Mouse (Mus musculus) limb, embryonic 14.5 days (tissue): Measurements from ENCODE around the gene Igf2bp3. TPM values are rescaled to one million over a fixed set of nuclear protein-coding genes. Genes with fewer than 3 reads are reported as not detected.

Experiments
- ATAC-seq: fragments of 200-750 bp; cut with Nextera tagmentation; 2 replicates; pipeline ENCODE4 v1.8.0; 2017; ENCODE audit warnings: low read depth, moderate number of reproducible peaks, moderate TSS enrichment; ENCODE audit not compliant: low FRiP score
- DNase-seq: peaks from one replicate; pipeline ENCODE4 v3.0.0-alpha.2; 2015; ENCODE audit warnings: low spot score
- H3K27ac ChIP-seq: fragments of 300-500 bp; sonication (generic); replicated peaks from 2 replicates; pipeline ENCODE4 v1.5.1; 2014; ENCODE audit warnings: low read depth, mild to moderate bottlenecking, low read length, moderate library complexity, mixed read lengths
- H3K27me3 ChIP-seq: fragments of 300-500 bp; sonication (generic); 2 replicates; pipeline ENCODE4 v1.6.1; 2014; ENCODE audit warnings: low read length, mixed read lengths; ENCODE audit not compliant: control insufficient read depth, insufficient read depth
- H3K36me3 ChIP-seq: fragments of 300-500 bp; sonication (generic); 2 replicates; pipeline ENCODE4 v1.6.1; 2014; ENCODE audit warnings: mild to moderate bottlenecking, low read length, moderate library complexity, mixed read lengths; ENCODE audit not compliant: control insufficient read depth, insufficient read depth
- H3K4me1 ChIP-seq: fragments of 300-500 bp; sonication (generic); 2 replicates; pipeline ENCODE4 v1.6.1; 2014; ENCODE audit warnings: antibody characterized with exemption, low read length, mixed read lengths; ENCODE audit not compliant: control insufficient read depth, insufficient read depth
- H3K4me2 ChIP-seq: fragments of 300-500 bp; sonication (generic); replicated peaks from 2 replicates; pipeline ENCODE4 v1.6.1; 2014; ENCODE audit warnings: low read depth, mild to moderate bottlenecking, low read length, moderate library complexity; ENCODE audit not compliant: severe bottlenecking
- H3K4me3 ChIP-seq: fragments of 300-500 bp; sonication (generic); replicated peaks from 2 replicates; pipeline ENCODE4 v1.5.1; 2014; ENCODE audit warnings: low read length
- H3K9ac ChIP-seq: fragments of 300-500 bp; sonication (generic); 2 replicates; pipeline ENCODE4 v1.6.1; 2014; ENCODE audit warnings: mild to moderate bottlenecking, low read depth, low read length, moderate library complexity; ENCODE audit not compliant: severe bottlenecking
- H3K9me3 ChIP-seq: fragments of 300-500 bp; sonication (generic); 2 replicates; pipeline ENCODE4 v1.6.1; 2016; ENCODE audit warnings: low read length; ENCODE audit not compliant: control insufficient read depth
- POLR2A ChIP-seq: fragments of 200-500 bp; IDR thresholded peaks from 2 replicates; pipeline ENCODE4 v1.8.0; 2012; ENCODE audit warnings: inconsistent platforms, mild to moderate bottlenecking, moderate library complexity, borderline replicate concordance; ENCODE audit not compliant: insufficient read depth, insufficient read length; ENCODE audit errors: extremely low read depth
- WGBS: fragments of 180-500 bp; shearing (Covaris S2); extraction: QIAGEN DNeasy Blood & Tissue Kit; methylation state at CpG from one replicate; pipeline ENCODE4 v1.1.7; 2014; 5-methylcytosine and 5-hydroxymethylcytosine counted together
- polyA plus RNA-seq, 2 experiments: library from polyadenylated mRNA; depleted of rRNA in 1 of 2; stranded (reverse) in 1 of 2; unstranded in 1 of 2; fragments of >200 nt; fragmentation: Nextera tagmentation in 1 of 2; extraction: Ambion mirVana in 1 of 2; gene quantifications; 2 replicates each; pipeline versions ENCODE4 v1.2.1 to v1.2.3; 2012 to 2014

Igf2bp3 gene
- polyA plus RNA-seq, 2 experiments, result 34.6 to 60.8 TPM

DNA sequence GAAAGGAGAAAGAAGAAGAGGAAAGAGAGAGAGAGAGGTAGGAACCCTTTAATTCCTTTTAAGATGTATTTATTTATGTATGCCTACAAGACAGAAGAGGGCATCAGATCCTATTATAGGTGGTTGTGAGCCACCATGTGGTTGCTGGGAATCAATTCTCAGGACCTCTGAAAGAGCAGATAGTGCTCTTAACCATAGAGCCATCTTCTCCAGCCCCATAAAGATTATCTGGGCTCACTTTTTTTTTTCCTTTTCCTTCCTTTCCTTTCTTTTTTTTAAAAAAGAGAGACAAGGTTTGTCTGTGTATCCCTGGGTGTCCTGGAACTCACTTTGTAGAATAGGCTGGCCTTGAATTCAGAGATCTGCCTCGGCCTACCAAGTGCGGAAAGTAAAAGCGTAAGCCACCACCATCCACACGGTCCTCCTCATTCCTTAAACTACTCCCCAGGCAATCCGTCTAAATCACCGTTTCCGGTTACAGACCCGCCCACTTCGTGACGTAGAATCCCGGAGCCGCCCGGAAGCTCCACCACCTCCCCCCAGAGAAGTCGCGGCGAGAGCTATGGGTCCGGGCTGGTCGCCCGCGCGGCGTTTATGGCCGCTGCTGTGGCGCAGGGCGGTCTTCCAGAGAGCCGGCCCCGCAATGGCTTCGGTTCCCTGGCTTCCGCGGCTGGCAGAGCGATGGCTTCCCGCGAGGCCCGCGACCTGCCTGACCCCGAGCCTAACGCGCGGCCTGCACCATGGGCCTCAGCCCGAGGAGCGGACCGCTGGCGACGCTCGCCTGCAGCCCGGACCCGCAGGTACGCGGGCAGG, 141.2 kb downstream of the Igf2bp3 start, which contains the start of gene Malsu1:
Gene Malsu1, plus strand, starts transcription at position 492 of the 813 bp plus-strand sequence.
- TF ChIP-seq POLR2A, result peak; percentile 83; the same call in 1 of the 2 replicates
- peak; percentile 97 for DNase-seq
- peak; percentile 96 for ATAC-seq
- Histone ChIP-seq H3K27ac (peak within 1 kb of the TSS; percentile 73), H3K4me1 (peaks cover 10% of the 10 kb centered on the region), H3K9me3 (no peaks in the 10 kb centered on the region), H3K36me3 (peaks cover 3% of the 10 kb centered on the region; the same call in 1 of the 2 replicates), H3K4me2 (peak within 1 kb of the TSS; percentile 85), H3K27me3 (no peaks in the 10 kb centered on the region), H3K9ac (peak within 1 kb of the TSS; percentile 97), H3K4me3 (peak within 1 kb of the TSS; percentile 92)
- WGBS, result under 1% methylated on average over 46 of the region's 49 CpGs

DNA sequence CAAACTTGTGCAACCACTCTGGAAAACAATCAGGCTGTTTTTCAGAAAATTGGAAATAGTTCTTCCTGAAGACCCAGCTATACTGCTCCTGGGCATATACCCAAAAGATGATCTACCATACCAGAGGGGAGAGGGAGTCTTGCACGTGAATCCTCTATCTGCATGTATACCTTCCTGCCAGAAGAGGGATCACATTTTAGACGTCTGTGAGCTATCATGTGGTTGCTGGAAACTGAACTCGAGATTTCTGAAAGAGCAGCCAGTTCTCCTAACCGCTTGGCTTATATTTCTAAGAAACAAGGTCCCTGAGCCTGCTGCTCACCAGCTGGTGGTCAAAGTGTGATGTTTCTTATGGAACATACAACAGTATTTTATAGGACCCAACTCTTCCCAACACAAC, 146.4 kb downstream of the Igf2bp3 start:
- no peak for DNase-seq
- Histone ChIP-seq H3K27ac (no peak overlapping the region), H3K4me2 (no peak overlapping the region), H3K27me3 (no peaks in the 10 kb centered on the region), H3K9ac (no peak overlapping the region), H3K36me3 (no peaks in the 10 kb centered on the region), H3K4me1 (0 out of 2 replicates have a peak, but pooled peaks cover 3% of the 10 kb centered on the region), H3K9me3 (no peaks in the 10 kb centered on the region), H3K4me3 (no peak overlapping the region)
- TF ChIP-seq POLR2A, result no peak
- ATAC-seq, result no peak
- WGBS, result 51% methylated on average over 3 of the region's 4 CpGs

DNA sequence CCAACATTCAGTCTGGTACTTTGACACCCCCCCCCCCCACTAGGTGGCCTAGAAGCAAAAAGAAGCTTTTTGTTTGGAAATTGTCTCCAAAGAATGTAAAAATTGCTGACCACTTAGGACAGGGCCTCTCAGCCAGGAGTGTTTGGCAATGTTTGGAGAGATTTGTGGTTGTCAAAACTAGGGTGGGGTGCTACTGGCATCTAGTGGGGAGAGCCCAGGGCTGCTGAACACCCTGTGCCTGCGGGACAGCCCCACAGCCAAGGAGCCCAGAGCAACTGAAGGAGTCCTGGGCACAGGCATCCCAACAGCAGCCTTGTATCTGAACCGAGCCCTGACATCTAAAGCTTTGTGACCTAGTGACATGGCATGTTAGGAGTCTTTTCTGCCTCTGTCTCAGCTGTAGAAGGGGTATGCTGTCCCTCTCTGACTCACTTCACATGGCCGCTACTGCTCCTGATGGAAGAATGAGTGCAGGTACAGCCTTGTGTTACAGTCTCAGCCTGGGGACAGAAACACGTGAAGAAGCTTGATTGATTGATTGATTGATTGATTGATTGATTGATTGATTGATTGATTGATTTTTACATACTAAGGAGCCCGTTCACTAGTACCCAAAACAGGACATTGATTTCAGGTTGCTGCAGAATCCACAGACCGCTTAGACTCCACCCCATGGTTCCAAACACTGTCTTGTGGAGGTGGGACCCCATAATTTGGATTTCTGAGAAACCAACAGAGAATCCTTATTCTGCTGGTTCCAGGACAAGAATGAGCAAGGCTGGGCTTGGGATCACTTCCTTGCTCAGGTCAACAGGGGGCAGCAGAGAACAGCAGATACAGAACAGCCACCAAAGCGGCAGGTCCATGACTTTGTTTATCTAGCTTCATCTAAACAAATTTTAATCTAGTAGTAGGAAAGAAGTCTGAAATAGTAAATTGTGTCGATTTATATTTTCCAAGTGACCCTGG, 157.4 kb downstream of the Igf2bp3 start:
- ATAC-seq (no peak), DNase-seq (peak; percentile 74)
- no peak overlapping the region for H3K4me3 ChIP-seq
- TF ChIP-seq POLR2A, result no peak
- H3K27me3 ChIP-seq, result no peaks in the 10 kb centered on the region
- H3K4me1 ChIP-seq, result no peaks in the 10 kb centered on the region
- no peak overlapping the region for H3K4me2 ChIP-seq
- H3K36me3 ChIP-seq, result no peaks in the 10 kb centered on the region
- no peak overlapping the region for H3K27ac ChIP-seq
- H3K9me3 ChIP-seq, result no peaks in the 10 kb centered on the region
- no peak overlapping the region for H3K9ac ChIP-seq
- WGBS, result 37% methylated on average over 8 of the region's 8 CpGs

DNA sequence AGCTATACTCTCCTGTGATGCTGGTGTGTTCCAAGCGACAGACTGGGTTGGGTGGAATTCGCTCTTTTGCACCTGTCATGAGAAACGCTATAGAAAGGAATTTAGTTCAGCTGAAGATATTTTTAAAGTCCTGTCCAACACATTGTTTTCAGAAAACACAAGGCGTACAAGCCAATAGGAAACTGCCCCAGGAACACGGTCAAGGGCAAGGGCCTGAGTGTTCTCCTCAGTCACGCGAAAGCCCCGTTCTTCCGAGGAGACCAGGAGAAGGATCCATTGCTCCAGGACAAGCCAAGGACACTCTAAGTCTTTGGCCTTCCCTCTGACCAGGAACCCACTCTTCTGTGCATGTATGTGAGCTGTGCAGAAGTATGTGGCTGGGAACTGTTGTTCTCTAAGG, 158.7 kb downstream of the Igf2bp3 start:
- DNase-seq (no peak), ATAC-seq (no peak)
- no peaks in the 10 kb centered on the region for H3K9me3 ChIP-seq
- no peak overlapping the region for H3K4me2 ChIP-seq
- H3K36me3 ChIP-seq, result no peaks in the 10 kb centered on the region
- H3K9ac ChIP-seq, result no peak overlapping the region
- no peak overlapping the region for H3K4me3 ChIP-seq
- no peaks in the 10 kb centered on the region for H3K4me1 ChIP-seq
- no peak overlapping the region for H3K27ac ChIP-seq
- no peak for TF ChIP-seq POLR2A
- no peaks in the 10 kb centered on the region for H3K27me3 ChIP-seq
- WGBS, result 64% methylated on average over 9 of the region's 9 CpGs

DNA sequence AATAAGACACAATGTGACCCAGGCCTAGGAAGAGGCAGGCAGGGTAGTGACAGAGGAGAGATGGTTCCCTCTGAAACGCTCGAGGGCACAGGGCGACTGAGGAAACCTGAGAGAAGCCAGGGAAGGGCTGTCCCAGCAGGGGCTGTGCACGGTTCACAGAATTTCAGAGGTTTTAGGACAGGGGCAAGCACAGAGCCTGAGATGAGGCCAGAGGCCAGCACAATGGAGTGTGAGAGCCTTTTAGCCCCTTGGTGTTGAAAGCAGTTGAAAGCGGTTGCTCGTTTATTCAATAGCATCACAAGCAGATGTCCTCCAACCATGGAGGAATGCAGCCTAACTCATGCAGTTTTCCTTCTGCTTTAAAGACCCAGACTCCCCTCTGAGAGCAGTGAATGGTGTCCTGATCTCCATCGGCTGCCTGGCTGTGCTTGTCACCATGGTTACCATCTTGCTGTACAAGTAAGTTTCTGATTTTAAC, 159.5 kb downstream of the Igf2bp3 start:
- Histone ChIP-seq H3K9ac (no peak overlapping the region), H3K36me3 (no peaks in the 10 kb centered on the region), H3K4me3 (no peak overlapping the region), H3K27ac (no peak overlapping the region), H3K4me1 (no peaks in the 10 kb centered on the region), H3K27me3 (no peaks in the 10 kb centered on the region), H3K9me3 (no peaks in the 10 kb centered on the region), H3K4me2 (no peak overlapping the region)
- WGBS, result 14% methylated on average over 7 of the region's 7 CpGs
- no peak for TF ChIP-seq POLR2A
- ATAC-seq (peak; percentile 73; the same call in 1 of the 2 replicates), DNase-seq (peak; percentile 30)
